In genomic region chr13:119455082-119455481, GRCm38 (mm10) we compare ENCODE assay signal across 31 mouse cellular contexts. TPM values are rescaled to one million over a fixed set of nuclear protein-coding genes. Genes with fewer than 3 reads are reported as not detected.
"Had no signal": no experiment of that assay in that cellular context is flagged by ENCODE, and none has a peak within 500 bp of the region (broad histone marks: within the 10 kb centered on the region; RNA-seq: fewer than 3 reads in every experiment).

No protein-coding gene starts in this region.

- DNase-seq: heart, postnatal 10 days; heart, postnatal 14 days; heart, postnatal 36 days; heart, postnatal 4 days; kidney, adult 11 months; kidney, adult 18-20 months; kidney, adult 2 months; kidney, adult 8-10 months; kidney, adult 9 months; kidney, postnatal 10 days; kidney, postnatal 14 days; kidney, postnatal 25 days; kidney, postnatal 36 days; kidney, postnatal 4 days; layer of hippocampus, adult 9-11 months; layer of hippocampus, postnatal 36 days had no signal

- H3K4me1 ChIP-seq: heart, embryonic 10.5 days; heart, embryonic 12.5 days; heart, embryonic 13.5 days; heart, embryonic 15.5 days; hindbrain, embryonic 10.5 days; hindbrain, embryonic 12.5 days; hindbrain, embryonic 13.5 days; hindbrain, embryonic 15.5 days; intestine, embryonic 15.5 days; kidney, embryonic 15.5 days had no signal

- H3K27me3 ChIP-seq: heart, embryonic 12.5 days; heart, embryonic 13.5 days; heart, embryonic 15.5 days; hindbrain, embryonic 12.5 days; hindbrain, embryonic 13.5 days; hindbrain, embryonic 15.5 days; intestine, embryonic 15.5 days; kidney, embryonic 15.5 days had no signal

- H3K27ac ChIP-seq: heart, embryonic 10.5 days; heart, embryonic 13.5 days; heart, embryonic 15.5 days; hindbrain, embryonic 10.5 days; hindbrain, embryonic 12.5 days; hindbrain, embryonic 13.5 days; hindbrain, embryonic 14.5 days; hindbrain, embryonic 15.5 days; hindbrain, postnatal 0 days; intestine, embryonic 15.5 days; kidney, embryonic 15.5 days; kidney, postnatal 0 days; layer of hippocampus, adult 2 months had no signal

- H3K4me3 ChIP-seq: heart, embryonic 10.5 days; heart, embryonic 12.5 days; heart, embryonic 13.5 days; heart, embryonic 15.5 days; hindbrain, embryonic 10.5 days; hindbrain, embryonic 12.5 days; hindbrain, embryonic 13.5 days; hindbrain, embryonic 15.5 days; intestine, embryonic 15.5 days; kidney, embryonic 15.5 days; layer of hippocampus, adult 2 months had no signal

- H3K9ac ChIP-seq: heart, embryonic 12.5 days; heart, embryonic 13.5 days; heart, embryonic 15.5 days; hindbrain, embryonic 12.5 days; hindbrain, embryonic 13.5 days; hindbrain, embryonic 14.5 days; hindbrain, embryonic 15.5 days; intestine, embryonic 15.5 days; kidney, embryonic 15.5 days had no signal

RNA-seq across cellular contexts. Expression of gene 3110070M22Rik, which starts 33.1 kb away (rescaled TPM):
- polyA plus RNA-seq: inflammation-experienced regulatory T-cells, adult 6 months had no signal
